Mouse (Mus musculus): ENCODE results near the gene Rps3.

- TF ChIP-seq CTCF (IDR thresholded peaks at IDR 0.05; ENCODE audit: insufficient read depth, low read depth, low read length) = no peak
- TF ChIP-seq POLR2A (IDR thresholded peaks at IDR 0.05; ENCODE audit: insufficient read depth, low read depth, low read length) = no peak
Measured at GRCm38 (mm10) chr7:99476558-99477114, 6.9 kb downstream of the Rps3 start.

Measured in olfactory bulb, adult 2 months (tissue).